Mouse (Mus musculus): ENCODE measurements around the gene Rpn2. TPM values are rescaled to one million over a fixed set of nuclear protein-coding genes. Genes with fewer than 3 reads are reported as not detected.

Gene Rpn2
- polyA plus RNA-seq (2012; rRNA removed): 171 and 196 TPM in 2 replicates

DNA sequence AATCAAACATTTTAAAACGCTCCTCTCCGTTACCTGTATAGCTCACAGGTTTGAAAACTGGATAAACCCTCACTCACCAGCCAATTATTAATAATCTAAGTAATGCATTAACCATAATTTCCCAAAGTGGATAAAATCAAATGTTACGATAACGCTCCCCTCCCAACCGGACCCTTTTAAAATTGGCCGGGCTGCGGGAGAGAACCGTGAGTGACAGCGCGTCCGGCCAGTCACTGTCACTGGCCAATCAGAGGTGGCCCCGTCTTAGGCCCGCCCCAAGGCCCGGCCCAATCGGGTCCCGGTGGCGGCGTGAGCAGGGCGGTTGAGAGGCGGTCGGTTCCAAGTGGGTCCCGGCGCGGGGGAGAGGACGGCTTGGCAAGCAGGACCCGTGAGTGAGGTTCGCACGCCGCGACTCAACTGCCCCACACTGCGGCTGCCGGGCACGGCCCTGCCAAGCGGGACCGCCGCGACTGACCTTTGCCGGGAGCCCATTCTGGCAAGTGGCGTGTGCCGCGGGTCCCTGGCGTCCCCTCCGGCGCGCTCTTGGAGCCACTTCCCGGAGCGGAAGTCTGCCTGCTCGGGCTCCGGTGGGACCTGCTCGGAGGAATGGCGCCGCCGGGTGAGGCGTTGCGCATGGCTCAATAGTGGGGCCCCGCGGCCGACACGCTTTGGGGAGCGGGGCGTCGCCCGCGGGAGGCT is at the start of gene Rpn2:
Gene Rpn2, plus strand, starts transcription at position 301 of the 699 bp plus-strand sequence.
- H3K27me3 ChIP-seq (replicated peaks; ENCODE audit: control insufficient read depth, insufficient read depth, low read length): no peaks in the 10 kb centered on the region

DNA sequence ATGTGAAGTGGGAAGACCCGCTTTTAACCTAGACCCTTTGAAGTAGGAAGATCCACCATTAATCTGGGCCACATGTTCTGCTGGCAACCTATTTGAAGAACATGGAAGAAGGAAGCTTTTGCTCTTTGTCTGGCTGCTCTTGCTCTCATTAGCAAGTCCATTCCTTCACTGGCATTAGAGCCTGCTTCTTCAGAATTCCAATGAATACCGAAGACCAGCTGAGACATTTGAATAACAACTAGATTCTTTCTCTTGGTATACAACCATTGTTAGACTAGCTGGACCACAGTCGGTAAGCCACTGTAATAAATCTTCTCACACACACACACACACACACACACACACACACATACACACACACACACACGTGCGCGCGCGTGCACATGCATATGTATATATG is 42.9 kb upstream of the Rpn2 start:
- Histone ChIP-seq H3K27me3 (replicated peaks; ENCODE audit: control insufficient read depth, insufficient read depth, low read length) (no peaks in the 10 kb centered on the region), H3K27ac (ENCODE audit: insufficient read depth, low read depth, low read length) (no peak overlapping the region), H3K36me3 (ENCODE audit: control insufficient read depth, insufficient read depth, low read length) (no peaks in the 10 kb centered on the region), H3K4me1 (ENCODE audit: control insufficient read depth, insufficient read depth, low read length) (no peaks in the 10 kb centered on the region), H3K4me3 (ENCODE audit: insufficient read depth, low read depth, low read length) (no peak overlapping the region)
- no peak for DNase-seq
- TF ChIP-seq CTCF (conservative IDR thresholded peaks at IDR 0.05; ENCODE audit: insufficient read depth, insufficient read length, low read depth, low read length) (no peak), POLR2A (IDR thresholded peaks at IDR 0.05; ENCODE audit: low read depth, low read length) (no peak)
- WGBS: 90% methylated on average over 8 of the region's 8 CpGs

More for the DNA sequence above, at the start of gene Rpn2:
- peak; percentile 98 for DNase-seq
- H3K4me3 ChIP-seq (ENCODE audit: insufficient read depth, low read depth, low read length): peak within 1 kb of the TSS; percentile 98
- no peaks in the 10 kb centered on the region for H3K36me3 ChIP-seq (ENCODE audit: control insufficient read depth, insufficient read depth, low read length)
- TF ChIP-seq CTCF (conservative IDR thresholded peaks at IDR 0.05; ENCODE audit: insufficient read depth, insufficient read length, low read depth, low read length) (no peak), POLR2A (IDR thresholded peaks at IDR 0.05; ENCODE audit: low read depth, low read length) (peak; percentile 16)
- H3K4me1 ChIP-seq (ENCODE audit: control insufficient read depth, insufficient read depth, low read length): peaks cover 4% of the 10 kb centered on the region; the same call in 1 of the 2 replicates
- peak within 1 kb of the TSS; percentile 97 for H3K27ac ChIP-seq (ENCODE audit: insufficient read depth, low read depth, low read length)
- under 1% methylated on average over 64 of the region's 64 CpGs for WGBS

DNA sequence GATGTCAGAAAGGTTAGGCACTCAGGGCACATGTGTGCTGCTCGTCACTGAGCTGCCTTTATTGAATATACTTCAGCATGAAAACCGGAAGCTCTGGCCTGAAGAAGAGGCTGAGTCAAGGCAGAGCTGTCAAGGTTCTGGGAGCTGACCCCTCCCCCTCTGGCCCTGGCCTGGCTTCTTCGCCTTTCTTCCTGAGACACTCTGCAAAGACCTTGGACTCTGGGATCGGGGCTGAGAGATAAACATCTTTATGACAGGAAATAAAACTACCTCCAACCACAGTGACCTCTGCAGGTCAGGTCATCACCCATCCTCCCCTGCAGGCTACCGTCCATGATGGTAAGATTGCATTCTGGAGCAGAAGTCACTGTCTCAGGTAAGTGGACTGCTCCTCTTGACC is 33.8 kb upstream of the Rpn2 start:
- H3K27me3 ChIP-seq (replicated peaks; ENCODE audit: control insufficient read depth, insufficient read depth, low read length): no peaks in the 10 kb centered on the region
- no peak for DNase-seq
- TF ChIP-seq CTCF (conservative IDR thresholded peaks at IDR 0.05; ENCODE audit: insufficient read depth, insufficient read length, low read depth, low read length): no peak
- TF ChIP-seq POLR2A (IDR thresholded peaks at IDR 0.05; ENCODE audit: low read depth, low read length): no peak
- no peak overlapping the region for H3K27ac ChIP-seq (ENCODE audit: insufficient read depth, low read depth, low read length)
- no peaks in the 10 kb centered on the region for H3K36me3 ChIP-seq (ENCODE audit: control insufficient read depth, insufficient read depth, low read length)
- 23% methylated on average over 5 of the region's 5 CpGs for whole genome bisulfite sequencing
- H3K4me3 ChIP-seq (ENCODE audit: insufficient read depth, low read depth, low read length): no peak overlapping the region
- H3K4me1 ChIP-seq (ENCODE audit: control insufficient read depth, insufficient read depth, low read length): no peaks in the 10 kb centered on the region

DNA sequence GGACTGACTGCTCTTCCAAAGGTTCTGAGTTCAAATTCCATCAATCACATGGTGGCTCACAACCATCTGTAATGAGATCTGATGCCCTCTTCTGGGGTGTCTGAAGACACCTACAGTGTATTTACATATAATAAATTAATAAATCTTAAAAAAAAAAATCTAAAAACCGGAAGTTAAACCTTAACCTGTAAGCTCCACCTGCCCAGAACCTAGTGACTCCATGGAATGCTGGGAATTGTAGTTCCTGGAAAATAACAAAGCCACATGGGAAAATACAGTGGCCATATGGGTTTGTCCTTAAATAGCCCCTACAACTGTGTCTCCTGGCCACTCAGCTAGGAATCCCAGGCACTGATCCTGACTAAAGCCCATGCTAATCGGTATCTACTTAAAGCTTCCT is 33.2 kb upstream of the Rpn2 start:
- no peak overlapping the region for H3K4me3 ChIP-seq (ENCODE audit: insufficient read depth, low read depth, low read length)
- DNase-seq: no peak
- no peaks in the 10 kb centered on the region for H3K4me1 ChIP-seq (ENCODE audit: control insufficient read depth, insufficient read depth, low read length)
- H3K27ac ChIP-seq (ENCODE audit: insufficient read depth, low read depth, low read length): no peak overlapping the region
- no peaks in the 10 kb centered on the region for H3K27me3 ChIP-seq (replicated peaks; ENCODE audit: control insufficient read depth, insufficient read depth, low read length)
- WGBS: 68% methylated on average over 2 of the region's 2 CpGs
- TF ChIP-seq CTCF (conservative IDR thresholded peaks at IDR 0.05; ENCODE audit: insufficient read depth, insufficient read length, low read depth, low read length): no peak
- no peak for TF ChIP-seq POLR2A (IDR thresholded peaks at IDR 0.05; ENCODE audit: low read depth, low read length)
- H3K36me3 ChIP-seq (ENCODE audit: control insufficient read depth, insufficient read depth, low read length): no peaks in the 10 kb centered on the region

DNA sequence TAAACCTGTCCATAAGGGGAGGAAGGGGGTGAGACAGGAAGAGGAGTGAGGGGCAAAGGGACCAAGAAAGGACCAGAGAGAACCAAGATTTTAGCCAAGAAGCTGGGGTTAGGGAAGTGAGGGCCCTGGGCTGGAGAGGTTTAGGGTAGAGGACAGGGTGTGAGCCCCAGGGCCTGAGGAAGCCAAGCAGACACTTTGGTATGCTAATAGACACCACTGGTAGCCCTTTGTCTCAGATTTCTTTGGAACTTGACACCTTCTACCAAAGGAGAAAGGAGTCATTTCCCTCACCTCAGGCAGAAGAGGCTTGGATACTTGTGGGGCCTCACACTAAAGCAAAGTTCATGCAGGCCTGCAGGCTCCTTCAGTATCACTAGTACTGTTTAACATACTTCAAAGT is 30.7 kb upstream of the Rpn2 start:
- Histone ChIP-seq H3K27ac (ENCODE audit: insufficient read depth, low read depth, low read length) (no peak overlapping the region), H3K4me1 (ENCODE audit: control insufficient read depth, insufficient read depth, low read length) (no peaks in the 10 kb centered on the region), H3K27me3 (replicated peaks; ENCODE audit: control insufficient read depth, insufficient read depth, low read length) (no peaks in the 10 kb centered on the region), H3K4me3 (ENCODE audit: insufficient read depth, low read depth, low read length) (no peak overlapping the region), H3K36me3 (ENCODE audit: control insufficient read depth, insufficient read depth, low read length) (no peaks in the 10 kb centered on the region)
- no peak for DNase-seq
- no peak for TF ChIP-seq POLR2A (IDR thresholded peaks at IDR 0.05; ENCODE audit: low read depth, low read length)
- no peak for TF ChIP-seq CTCF (conservative IDR thresholded peaks at IDR 0.05; ENCODE audit: insufficient read depth, insufficient read length, low read depth, low read length)

DNA sequence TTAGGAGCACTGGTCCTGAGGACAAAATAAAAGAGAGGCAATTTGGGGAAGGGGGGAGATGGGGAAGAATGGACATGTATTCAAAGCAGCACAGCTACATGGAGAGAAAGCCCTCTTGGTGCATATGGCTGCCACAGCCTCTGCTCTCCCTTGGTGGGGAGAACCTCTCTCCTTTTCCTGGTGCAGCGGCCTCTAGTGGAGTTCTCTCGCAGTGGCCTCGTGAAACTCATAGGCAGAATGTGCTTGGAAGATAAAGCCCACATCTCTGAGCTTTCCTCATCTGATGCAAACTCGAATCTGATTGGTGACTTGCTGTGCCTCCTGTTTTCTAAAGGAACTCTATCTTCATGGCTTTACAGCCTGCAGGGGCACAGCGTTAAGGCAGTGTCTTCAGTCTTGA is 19.1 kb upstream of the Rpn2 start:
- Histone ChIP-seq H3K27me3 (replicated peaks; ENCODE audit: control insufficient read depth, insufficient read depth, low read length) (no peaks in the 10 kb centered on the region), H3K27ac (ENCODE audit: insufficient read depth, low read depth, low read length) (no peak overlapping the region), H3K36me3 (ENCODE audit: control insufficient read depth, insufficient read depth, low read length) (no peaks in the 10 kb centered on the region), H3K4me1 (ENCODE audit: control insufficient read depth, insufficient read depth, low read length) (no peaks in the 10 kb centered on the region), H3K4me3 (ENCODE audit: insufficient read depth, low read depth, low read length) (no peak overlapping the region)
- WGBS: 3% methylated on average over 5 of the region's 5 CpGs
- TF ChIP-seq CTCF (conservative IDR thresholded peaks at IDR 0.05; ENCODE audit: insufficient read depth, insufficient read length, low read depth, low read length) (peak; percentile 87), POLR2A (IDR thresholded peaks at IDR 0.05; ENCODE audit: low read depth, low read length) (no peak)
- peak; percentile 60 for DNase-seq

DNA sequence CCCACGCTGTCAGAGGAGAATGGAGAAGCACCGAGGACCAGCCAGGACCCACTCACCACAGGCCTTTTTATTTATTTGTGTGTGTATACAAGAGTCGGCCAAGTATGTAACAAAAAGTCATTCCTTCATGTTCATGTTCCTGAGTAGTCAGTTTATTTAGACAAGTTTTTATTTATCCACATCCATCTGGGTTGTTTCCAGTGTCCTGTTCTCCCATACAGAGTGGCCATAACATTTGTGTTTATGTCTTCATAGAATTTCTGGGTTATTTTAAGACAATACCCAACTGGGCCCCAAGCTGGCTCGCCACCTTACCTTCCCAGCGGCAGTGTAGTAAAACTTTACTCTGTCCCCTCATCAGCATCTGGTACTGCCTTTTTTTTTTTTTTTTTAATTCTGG is 16.9 kb upstream of the Rpn2 start:
- H3K4me1 ChIP-seq (ENCODE audit: control insufficient read depth, insufficient read depth, low read length): no peaks in the 10 kb centered on the region
- DNase-seq: no peak
- H3K4me3 ChIP-seq (ENCODE audit: insufficient read depth, low read depth, low read length): no peak overlapping the region
- no peaks in the 10 kb centered on the region for H3K27me3 ChIP-seq (replicated peaks; ENCODE audit: control insufficient read depth, insufficient read depth, low read length)
- H3K27ac ChIP-seq (ENCODE audit: insufficient read depth, low read depth, low read length): no peak overlapping the region
- no peak for TF ChIP-seq CTCF (conservative IDR thresholded peaks at IDR 0.05; ENCODE audit: insufficient read depth, insufficient read length, low read depth, low read length)
- TF ChIP-seq POLR2A (IDR thresholded peaks at IDR 0.05; ENCODE audit: low read depth, low read length): no peak
- H3K36me3 ChIP-seq (ENCODE audit: control insufficient read depth, insufficient read depth, low read length): no peaks in the 10 kb centered on the region
- WGBS: 80% methylated on average over 5 of the region's 5 CpGs
